Mouse (Mus musculus): ENCODE measurements at regions not wholly inside any gene's neighbourhood (a gene's known extent, or its start where the extent isn't known, plus 50 kb on each side); places are given as distances from the start of the nearest gene placed in this dataset.

GRCm38 (mm10) chr10:16438414-16438813 lies 1284.6 kb upstream of the Cited2 start:
- no peak for DNase-seq (ENCODE audit: low read depth, low spot score)

- no peak for DNase-seq (ENCODE audit: low read depth, low spot score)
These were observed 1281.9 kb upstream of the Cited2 start for GRCm38 (mm10) chr10:16440932-16441640.

GRCm38 (mm10) chr10:16441661-16442072 lies 1281.4 kb upstream of the Cited2 start:
- no peak for DNase-seq (ENCODE audit: low read depth, low spot score)

- no peak for DNase-seq (ENCODE audit: low read depth, low spot score)
These were observed 1279.1 kb upstream of the Cited2 start for GRCm38 (mm10) chr10:16443901-16444300.

- no peak for DNase-seq (ENCODE audit: low read depth, low spot score)
These were observed 1255.1 kb upstream of the Cited2 start for GRCm38 (mm10) chr10:16467935-16468334.

GRCm38 (mm10) chr10:16469711-16470110 lies 1253.3 kb upstream of the Cited2 start:
- no peak for DNase-seq (ENCODE audit: low read depth, low spot score)

- DNase-seq (ENCODE audit: low read depth, low spot score) = no peak
These were observed 1249.0 kb upstream of the Cited2 start for GRCm38 (mm10) chr10:16473952-16474521.

- DNase-seq (ENCODE audit: low read depth, low spot score) = no peak
These were observed 1224.4 kb upstream of the Cited2 start for GRCm38 (mm10) chr10:16498580-16498979.

GRCm38 (mm10) chr10:16507681-16508080 lies 1215.3 kb upstream of the Cited2 start:
- DNase-seq (ENCODE audit: low read depth, low spot score) = no peak

- no peak for DNase-seq (ENCODE audit: low read depth, low spot score)
These were observed 1214.9 kb upstream of the Cited2 start for GRCm38 (mm10) chr10:16508161-16508560.

- DNase-seq (ENCODE audit: low read depth, low spot score) = no peak
These were observed 1208.4 kb upstream of the Cited2 start for GRCm38 (mm10) chr10:16514656-16515055.

- DNase-seq (ENCODE audit: low read depth, low spot score) = no peak
These were observed 1201.1 kb upstream of the Cited2 start for GRCm38 (mm10) chr10:16521895-16522294.

- no peak for DNase-seq (ENCODE audit: low read depth, low spot score)
These were observed 1198.9 kb upstream of the Cited2 start for GRCm38 (mm10) chr10:16524101-16524500.

- DNase-seq (ENCODE audit: low read depth, low spot score) = no peak
These were observed 1195.3 kb upstream of the Cited2 start for GRCm38 (mm10) chr10:16527693-16528092.

- no peak for DNase-seq (ENCODE audit: low read depth, low spot score)
These were observed 1185.4 kb upstream of the Cited2 start for GRCm38 (mm10) chr10:16537660-16538059.

GRCm38 (mm10) chr10:16538379-16538778 lies 1184.6 kb upstream of the Cited2 start:
- no peak for DNase-seq (ENCODE audit: low read depth, low spot score)

GRCm38 (mm10) chr10:16545445-16545844 lies 1177.6 kb upstream of the Cited2 start:
- DNase-seq (ENCODE audit: low read depth, low spot score) = no peak

GRCm38 (mm10) chr10:16552861-16553635 lies 1170.0 kb upstream of the Cited2 start:
- DNase-seq (ENCODE audit: low read depth, low spot score) = no peak

- no peak for DNase-seq (ENCODE audit: low read depth, low spot score)
These were observed 1148.5 kb upstream of the Cited2 start for GRCm38 (mm10) chr10:16574568-16574967.

GRCm38 (mm10) chr10:16578554-16579078 lies 1144.4 kb upstream of the Cited2 start:
- no peak for DNase-seq (ENCODE audit: low read depth, low spot score)

GRCm38 (mm10) chr10:16580200-16580599 lies 1142.8 kb upstream of the Cited2 start:
- DNase-seq (ENCODE audit: low read depth, low spot score) = no peak

GRCm38 (mm10) chr10:16588833-16589232 lies 1134.2 kb upstream of the Cited2 start:
- no peak for DNase-seq (ENCODE audit: low read depth, low spot score)
